Mouse (Mus musculus) frontal cortex, postnatal 14 days (tissue): Measurements from ENCODE around the gene Prf1.
A peak's percentile ranks its signal among the peaks of the same experiment; 100 is the strongest.

Experiments used
- DNase-seq, 2 experiments: peaks; one replicate each; pipeline ENCODE4 v3.0.0; 2022; ENCODE audit warnings: low spot score in 2 of 2

Gene Prf1

DNA sequence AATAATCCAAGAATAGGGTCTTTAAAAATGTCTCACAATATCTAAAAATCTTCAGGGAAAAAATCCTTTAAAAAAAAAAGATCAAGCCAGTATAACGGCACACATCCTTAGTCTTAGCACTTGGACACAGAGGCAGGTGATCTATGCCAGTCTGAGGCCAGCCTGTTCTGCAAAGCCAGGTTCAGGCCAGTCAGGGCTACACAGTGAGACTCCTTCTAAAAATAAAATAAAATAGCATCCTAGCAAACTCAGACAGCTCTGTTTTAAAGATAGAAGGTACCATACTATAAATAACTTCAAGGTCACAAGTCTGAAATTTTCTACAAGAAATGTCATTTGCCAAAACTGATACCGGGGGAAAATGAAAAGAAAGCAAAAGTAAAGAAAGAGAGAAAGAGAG is 7.6 kb upstream of the Prf1 start:
- DNase-seq, result no peak

- no peak for DNase-seq
These were observed 7.2 kb upstream of the Prf1 start for GRCm38 (mm10) chr10:61290479-61290878.

GRCm38 (mm10) chr10:61294242-61294641 is 3.4 kb upstream of the Prf1 start:
- no peak for DNase-seq

DNA sequence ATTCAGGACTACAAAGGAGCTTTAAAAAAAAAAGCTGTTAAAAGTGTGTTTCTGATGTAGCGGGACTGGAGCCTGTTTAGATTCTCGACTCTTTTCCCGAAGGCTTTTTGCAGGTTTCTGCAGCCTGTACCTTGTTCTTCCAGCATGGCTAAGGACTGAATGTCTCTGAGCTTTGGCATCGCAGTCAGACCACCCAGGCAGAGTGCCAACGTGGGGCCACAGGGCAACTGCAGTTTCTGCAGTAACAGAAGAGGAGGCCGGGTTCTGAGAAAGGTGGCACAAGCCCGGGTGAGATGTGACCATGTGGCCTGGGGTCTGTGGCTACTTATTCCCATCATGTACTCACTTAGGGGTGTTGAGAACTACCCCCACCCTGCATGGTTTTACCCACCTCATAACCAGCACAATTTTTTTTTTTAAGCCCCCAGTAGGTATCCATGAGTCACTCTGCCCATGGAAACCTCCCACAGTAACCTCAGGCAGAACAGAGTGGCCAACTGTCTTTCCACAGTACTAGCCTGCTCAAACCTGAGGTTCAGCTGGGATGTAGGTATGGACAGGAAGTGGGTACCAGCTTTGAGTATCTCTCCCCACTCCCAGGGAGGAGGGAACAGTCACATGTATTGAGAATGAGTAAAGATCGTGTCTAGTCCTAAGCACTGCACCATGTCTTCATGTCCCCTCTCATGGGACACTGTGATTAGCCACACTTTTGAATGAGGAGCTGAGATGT is 754 bp upstream of the Prf1 start:
- DNase-seq, result no peak

DNA sequence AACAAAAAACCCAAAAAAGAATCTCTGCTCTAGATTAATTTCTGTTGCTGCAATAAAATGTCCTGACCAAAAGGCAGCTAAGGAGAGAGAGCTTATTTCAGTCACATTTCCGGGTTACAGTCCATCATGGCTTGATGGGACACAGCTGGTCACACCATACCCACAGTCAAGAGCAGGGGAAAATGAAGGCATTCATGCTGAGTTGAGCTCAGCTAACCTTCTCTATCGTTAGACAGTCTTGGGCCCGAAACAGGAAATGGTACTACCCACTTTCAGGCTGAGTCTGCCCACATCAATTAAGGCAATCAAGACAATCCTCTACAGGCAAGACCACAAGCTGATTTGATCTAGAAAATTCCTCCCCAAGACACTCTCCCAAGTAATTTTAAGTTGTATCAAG is 3.4 kb downstream of the Prf1 start:
- no peak for DNase-seq

DNA sequence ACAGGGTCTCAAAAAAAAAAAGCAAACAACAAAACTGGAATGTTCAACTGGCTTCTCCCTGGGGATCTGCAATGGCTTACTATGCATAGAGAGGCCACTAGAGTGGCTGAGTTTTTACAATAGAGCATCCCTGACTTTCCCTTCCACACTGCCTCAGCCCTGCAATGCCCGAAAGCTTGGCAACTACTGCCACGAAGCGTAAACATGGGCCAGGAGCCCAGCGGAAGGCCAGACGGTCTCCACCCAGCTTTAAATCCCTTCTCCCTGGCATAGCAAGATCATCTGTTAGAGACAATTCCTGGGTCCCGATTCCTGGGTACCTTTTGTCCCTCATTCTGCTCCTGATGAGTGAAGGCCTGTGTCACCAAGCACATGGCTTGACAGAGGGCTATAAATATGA is 6.4 kb downstream of the Prf1 start:
- no peak for DNase-seq

GRCm38 (mm10) chr10:61305928-61306590 is 8.4 kb downstream of the Prf1 start:
- DNase-seq, result no peak

DNA sequence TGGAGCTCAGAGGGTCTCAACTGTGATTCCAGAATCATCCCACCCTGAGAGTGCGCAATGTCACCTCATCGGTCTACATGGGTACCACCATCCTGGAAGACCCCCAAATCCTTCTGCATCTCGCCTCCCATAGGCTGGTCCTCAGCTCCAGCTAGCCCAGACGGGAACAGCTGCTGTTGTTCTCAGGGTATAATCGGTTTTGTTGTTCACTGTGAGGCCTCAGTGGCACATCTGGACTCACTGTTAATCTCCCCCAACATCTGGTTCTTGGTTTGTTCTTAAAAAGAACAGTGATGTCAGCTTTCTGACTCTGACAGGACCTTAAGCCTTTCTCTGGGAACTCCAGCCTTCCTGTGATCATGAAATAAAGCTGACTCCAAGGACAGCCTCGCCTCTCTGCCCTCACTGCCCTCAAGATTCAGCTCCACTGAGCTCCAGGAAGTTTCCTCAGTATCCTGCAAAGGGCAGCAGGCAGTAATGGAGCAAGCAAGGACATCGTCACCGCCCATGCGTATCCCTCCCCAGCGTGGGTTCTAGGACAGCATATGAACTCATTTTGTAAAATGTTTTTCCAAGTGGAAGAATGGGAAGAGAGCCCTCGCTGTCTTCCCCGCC is 11.2 kb downstream of the Prf1 start:
- DNase-seq, result no peak

DNA sequence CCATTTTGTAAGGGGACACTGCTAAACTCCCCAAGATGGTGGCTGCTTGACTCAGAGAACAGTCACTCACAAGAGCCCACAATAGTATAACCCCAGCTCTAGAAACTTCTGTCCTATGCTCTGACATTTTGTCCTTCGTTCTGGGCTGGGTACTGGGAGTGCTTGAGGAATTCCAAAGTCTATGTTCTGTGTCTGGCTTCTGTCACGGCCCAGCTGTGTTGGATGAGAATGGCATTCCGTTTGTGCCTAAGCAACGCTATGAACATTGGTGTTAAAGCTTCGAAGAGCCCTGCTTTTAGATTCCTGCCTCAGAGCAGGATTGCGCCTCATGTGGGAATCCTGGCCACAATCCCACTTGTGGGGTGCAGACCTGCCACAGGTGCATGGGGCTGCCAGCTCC is 14.5 kb downstream of the Prf1 start:
- no peak for DNase-seq

DNA sequence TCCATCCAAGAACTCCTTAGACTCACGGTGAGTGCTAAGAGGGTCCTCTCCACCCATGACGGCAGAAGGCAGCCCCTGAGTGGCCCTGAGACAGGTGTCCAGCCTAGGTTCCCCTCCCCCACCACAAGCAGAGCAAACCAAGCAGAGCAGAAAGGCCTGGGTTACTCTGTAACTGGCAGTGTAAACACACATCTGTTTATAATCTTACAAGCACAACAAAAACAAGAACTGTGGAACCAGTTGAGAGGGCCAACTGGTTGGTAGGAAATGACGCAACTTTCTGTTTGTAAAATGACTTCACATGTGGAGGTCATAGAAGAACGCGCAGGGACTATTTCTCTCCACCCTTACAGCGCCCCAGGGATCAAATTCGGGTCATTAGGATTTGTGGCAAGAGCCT is 15.1 kb downstream of the Prf1 start:
- DNase-seq, result no peak

GRCm38 (mm10) chr10:61313750-61314149 is 16.1 kb downstream of the Prf1 start:
- no peak for DNase-seq

DNA sequence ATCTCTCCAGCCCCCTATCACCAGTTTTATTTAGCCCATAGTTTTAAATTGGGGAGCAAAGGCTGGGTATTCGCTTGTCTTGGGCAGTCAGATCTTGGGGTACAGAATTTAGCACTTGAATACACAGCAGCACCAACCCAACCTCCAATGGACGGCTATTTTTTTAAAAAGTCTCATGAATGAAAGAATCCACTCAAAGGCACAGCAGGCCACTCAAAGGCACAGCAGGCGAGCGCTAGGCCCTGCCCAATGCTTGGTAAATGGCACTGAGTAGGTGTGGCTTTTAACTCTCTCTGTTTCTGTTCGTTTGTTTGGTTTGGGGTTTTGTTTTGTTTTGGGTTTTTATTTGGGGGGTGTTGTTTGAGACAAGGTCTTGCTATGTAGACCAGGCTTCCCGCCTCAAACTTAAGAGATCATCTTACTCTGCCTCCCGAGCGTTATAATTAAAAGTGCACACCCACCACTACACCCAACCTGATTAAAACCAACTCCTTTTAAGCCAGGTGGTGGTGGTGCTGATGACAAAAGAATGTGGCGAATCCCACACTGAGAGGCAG is 17.8 kb downstream of the Prf1 start:
- no peak for DNase-seq

- no peak for DNase-seq
These were observed 20.9 kb downstream of the Prf1 start for GRCm38 (mm10) chr10:61318527-61318926.

GRCm38 (mm10) chr10:61324717-61325116 is 27.1 kb downstream of the Prf1 start:
- DNase-seq, result no peak

DNA sequence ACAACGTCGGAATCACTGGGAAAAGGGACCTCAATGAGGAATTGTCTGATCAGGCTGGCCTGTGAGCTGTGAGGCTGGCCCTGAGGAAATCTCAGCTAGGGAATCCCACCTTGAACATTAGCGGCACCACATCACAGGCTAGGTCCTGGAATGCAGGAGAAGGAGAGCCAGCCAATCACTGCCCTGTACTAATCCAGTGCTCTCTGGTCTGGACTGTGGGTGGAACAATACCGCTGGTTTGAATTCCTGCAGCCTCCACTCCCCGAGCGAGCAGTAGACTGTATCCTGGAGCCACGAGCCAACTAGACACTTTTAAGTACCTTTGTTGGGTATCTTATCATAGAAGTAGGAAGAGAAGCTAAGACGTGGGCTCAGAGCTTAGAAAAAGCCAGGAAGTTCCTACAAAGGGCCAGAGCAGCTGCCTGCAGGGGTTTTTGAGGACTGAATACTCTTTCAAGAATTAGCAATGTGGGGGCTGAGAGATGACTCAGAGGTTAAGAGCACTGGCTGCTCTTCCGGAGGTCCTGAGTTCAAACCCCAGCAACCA is 28.2 kb downstream of the Prf1 start:
- no peak for DNase-seq

DNA sequence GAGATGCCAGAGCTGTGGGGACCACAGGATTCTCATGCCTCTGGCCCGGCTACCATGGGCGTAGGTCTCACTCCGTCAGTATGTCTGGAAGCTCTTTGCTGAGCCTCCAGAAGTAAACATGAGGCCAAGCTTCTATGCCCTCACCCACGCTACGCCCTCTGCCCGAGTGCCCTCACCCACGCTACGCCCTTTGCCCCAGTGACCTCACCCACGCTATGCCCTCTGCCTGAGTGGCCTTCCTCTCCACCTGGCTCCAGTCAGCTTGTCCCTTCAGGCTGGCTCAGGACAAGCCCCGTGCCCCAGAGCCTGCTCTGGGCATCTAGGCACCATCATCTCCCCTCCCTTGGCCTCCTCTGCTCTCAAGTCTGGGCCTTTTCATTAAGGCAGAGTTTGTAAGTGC is 29.9 kb downstream of the Prf1 start:
- no peak for DNase-seq

- no peak for DNase-seq
These were observed 31.3 kb downstream of the Prf1 start for GRCm38 (mm10) chr10:61328927-61329326.

DNA sequence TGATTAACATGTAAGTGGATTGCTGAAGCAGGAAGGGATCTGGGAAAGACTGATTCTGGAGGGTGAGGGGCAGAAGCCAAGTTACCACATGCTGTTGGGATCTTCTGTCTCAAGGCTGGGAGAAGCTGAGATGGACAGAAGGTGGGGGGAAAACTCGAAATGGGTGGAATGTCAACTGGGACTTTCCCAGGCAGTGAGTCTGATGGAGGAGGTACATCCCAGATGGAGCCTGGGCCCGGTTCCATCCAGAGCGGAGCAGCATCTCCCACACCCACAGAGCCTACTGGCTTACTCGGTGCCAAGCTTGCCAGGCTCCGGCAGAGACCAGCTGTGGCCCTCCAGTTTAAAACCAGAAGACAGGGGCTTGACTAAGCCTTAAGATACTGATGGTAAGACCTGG is 33.4 kb downstream of the Prf1 start:
- peak; percentile 50 to 63 for DNase-seq

GRCm38 (mm10) chr10:61334545-61334944 is 36.9 kb downstream of the Prf1 start:
- no peak for DNase-seq

- peak; percentile 42 to 82 for DNase-seq
These were observed 38.5 kb downstream of the Prf1 start for GRCm38 (mm10) chr10:61336137-61336536.

GRCm38 (mm10) chr10:61336592-61336991 is 39.0 kb downstream of the Prf1 start:
- no peak for DNase-seq

GRCm38 (mm10) chr10:61337665-61338064 is 40.0 kb downstream of the Prf1 start:
- no peak for DNase-seq

DNA sequence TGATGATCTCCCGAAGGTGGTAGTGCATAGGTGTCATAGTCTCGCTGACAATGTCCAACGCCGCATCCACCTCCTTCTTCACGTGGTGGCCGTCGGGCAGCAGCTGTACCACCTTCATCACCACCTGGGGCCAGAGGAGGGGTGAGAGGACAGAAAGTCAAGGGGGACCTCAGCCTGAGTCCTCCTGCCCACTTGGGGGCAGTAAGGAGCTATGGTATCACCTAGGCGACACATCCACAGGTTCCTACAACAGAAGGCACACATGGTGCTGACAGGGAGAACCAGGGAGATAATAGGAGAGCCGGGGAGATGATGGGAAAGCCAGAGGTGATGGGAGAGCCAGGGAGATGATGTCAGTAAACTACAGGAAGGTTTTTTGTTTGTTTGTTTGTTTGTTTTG is 41.6 kb downstream of the Prf1 start:
- no peak for DNase-seq
